Mouse (Mus musculus) 3134 (cell line): ENCODE measurements around the gene Actn2.

Source experiments
- DNase-seq: peaks from one replicate; pipeline ENCODE4 v3.0.0-alpha.2; 2011; ENCODE audit warnings: low spot score; ENCODE audit not compliant: insufficient read length; ENCODE audit errors: extremely low read depth

Gene Actn2

GRCm38 (mm10) chr13:12340183-12340975, at the start of gene Actn2:
Actn2 (minus strand) TSS chr13:12340760.
- DNase-seq = no peak

- DNase-seq = peak; percentile 2
These were observed 45.7 kb upstream of the Actn2 start for GRCm38 (mm10) chr13:12386286-12386685.

DNA sequence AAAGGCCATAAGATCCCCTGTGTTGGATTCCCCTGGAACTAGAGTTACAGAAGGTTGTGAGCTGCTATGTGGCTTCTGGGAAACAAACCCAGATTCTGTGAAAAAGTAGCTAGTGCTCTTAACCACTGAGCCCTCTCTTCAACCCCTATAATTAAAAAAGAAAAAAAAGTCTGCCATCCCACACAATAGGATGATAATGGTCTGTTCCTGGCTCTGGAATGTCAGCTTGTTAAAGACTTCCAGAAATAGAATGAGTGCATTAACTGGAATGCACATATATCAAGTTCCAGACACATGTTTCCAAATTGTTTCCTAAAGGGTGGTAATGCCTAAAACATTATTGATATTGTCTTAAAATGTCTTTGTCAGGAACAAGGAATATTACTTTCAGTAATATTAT, 44.2 kb upstream of the Actn2 start:
- DNase-seq = no peak

GRCm38 (mm10) chr13:12376778-12377177, 36.2 kb upstream of the Actn2 start:
- DNase-seq = no peak

DNA sequence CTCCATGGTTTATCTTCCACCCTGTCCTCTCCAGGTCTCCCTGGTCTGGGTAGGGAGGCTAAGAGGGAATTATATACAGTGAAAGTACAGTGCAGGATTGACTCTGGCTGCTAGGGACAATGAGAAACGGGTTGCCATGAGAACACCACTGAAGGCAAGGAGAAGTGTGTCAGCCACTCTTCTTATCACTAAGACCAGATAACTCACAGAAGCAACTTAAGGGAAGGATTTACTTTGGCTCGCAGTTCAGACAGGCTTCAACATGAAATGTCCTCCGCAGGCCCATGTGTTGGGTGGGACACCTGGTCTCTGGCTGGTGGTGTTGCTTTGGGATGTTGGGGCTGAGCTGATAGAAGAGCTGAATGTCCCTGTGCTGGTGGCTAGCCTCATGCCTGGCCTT, 32.2 kb upstream of the Actn2 start:
- DNase-seq = no peak

- no peak for DNase-seq
These were observed 29.4 kb upstream of the Actn2 start for GRCm38 (mm10) chr13:12369930-12370329.

GRCm38 (mm10) chr13:12369041-12369621, 28.6 kb upstream of the Actn2 start:
- no peak for DNase-seq

DNA sequence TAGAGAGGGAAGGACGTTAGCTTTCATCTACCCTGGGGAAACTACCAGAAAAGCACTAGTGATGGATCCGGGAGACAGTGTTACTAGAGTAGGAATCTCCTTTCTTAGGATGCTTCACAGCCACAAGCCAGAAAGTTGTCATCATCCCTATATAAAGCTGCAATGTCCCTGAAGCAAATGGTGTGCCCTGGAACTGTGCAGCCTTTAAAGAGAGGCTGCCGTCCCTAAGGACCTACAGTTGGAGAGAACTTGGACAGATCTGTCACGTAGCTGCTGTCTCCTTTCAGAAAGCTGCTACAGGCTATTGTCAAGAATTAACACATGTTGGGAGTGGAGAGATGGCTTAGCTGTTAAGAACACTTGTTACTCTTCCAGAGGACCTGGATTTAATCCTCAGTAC, 20.9 kb upstream of the Actn2 start:
- no peak for DNase-seq

DNA sequence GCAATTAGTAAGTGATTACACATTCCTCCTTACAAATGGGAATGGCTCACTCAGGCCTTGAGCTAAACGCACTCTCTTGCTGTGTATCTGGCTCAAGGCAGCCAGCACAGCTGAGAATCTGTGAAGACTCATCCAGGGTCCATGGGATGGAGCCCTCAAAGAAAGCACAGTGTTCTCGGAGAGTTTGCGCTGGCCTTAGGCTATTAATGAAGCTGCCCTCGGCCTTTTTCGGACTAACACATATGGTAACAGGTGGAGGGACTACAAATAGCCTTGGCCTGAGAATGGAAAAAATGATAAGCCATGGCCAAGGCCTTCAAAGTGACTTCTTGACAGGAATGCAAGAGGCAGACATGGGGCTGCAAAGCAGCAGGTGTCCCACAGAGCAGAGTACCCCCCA, 17.0 kb upstream of the Actn2 start:
- DNase-seq = no peak

DNA sequence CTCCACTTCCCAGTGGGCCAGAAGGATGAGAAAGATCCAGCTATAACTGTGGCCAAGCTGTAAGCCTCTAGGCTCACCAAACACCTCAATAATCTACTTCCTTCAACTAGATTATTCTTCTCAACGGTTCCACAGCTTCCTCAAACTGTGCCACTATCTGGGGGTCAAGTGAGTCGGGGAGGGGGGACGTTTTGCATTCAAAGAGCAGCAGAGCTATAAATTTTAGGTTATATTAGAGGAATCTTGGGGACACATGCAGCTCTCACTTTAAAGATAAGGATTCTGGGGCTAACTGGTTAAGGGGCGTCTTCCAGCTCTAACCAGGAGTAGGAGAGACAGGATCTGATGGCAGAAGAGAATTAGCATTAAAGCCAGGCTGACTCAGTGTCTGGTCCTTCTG, 15.6 kb upstream of the Actn2 start:
- no peak for DNase-seq

- DNase-seq = no peak
These were observed 8.8 kb upstream of the Actn2 start for GRCm38 (mm10) chr13:12349197-12349824.

GRCm38 (mm10) chr13:12346837-12347236, 6.3 kb upstream of the Actn2 start:
- DNase-seq = no peak

- no peak for DNase-seq
These were observed 887 bp upstream of the Actn2 start for GRCm38 (mm10) chr13:12341447-12341846.

GRCm38 (mm10) chr13:12339446-12339845, 1.1 kb downstream of the Actn2 start:
- DNase-seq = no peak

GRCm38 (mm10) chr13:12337752-12338151, 2.8 kb downstream of the Actn2 start:
- no peak for DNase-seq

GRCm38 (mm10) chr13:12334016-12334415, 6.5 kb downstream of the Actn2 start:
- no peak for DNase-seq

GRCm38 (mm10) chr13:12331528-12331927, 9.0 kb downstream of the Actn2 start:
- DNase-seq = no peak

GRCm38 (mm10) chr13:12328392-12328791, 12.2 kb downstream of the Actn2 start:
- DNase-seq = no peak

DNA sequence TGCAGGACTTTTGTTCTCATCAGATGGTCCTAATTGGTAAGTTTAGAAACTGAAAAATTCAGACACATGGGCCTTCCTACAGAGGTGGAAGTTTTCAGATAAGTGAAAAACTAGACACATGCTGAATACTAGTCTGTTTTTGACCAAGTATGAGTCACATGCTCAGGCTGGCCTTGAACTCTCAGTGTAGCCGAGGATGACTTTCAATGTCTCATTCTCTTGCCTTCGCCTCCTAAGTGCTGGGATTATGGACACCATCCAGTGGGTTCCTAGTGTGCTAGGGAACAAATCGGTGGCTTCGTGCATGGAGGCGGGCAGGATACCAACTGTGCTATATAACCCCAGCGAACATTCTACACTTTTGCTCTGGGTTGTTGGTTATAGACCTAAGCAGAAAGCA, 13.0 kb downstream of the Actn2 start:
- no peak for DNase-seq

DNA sequence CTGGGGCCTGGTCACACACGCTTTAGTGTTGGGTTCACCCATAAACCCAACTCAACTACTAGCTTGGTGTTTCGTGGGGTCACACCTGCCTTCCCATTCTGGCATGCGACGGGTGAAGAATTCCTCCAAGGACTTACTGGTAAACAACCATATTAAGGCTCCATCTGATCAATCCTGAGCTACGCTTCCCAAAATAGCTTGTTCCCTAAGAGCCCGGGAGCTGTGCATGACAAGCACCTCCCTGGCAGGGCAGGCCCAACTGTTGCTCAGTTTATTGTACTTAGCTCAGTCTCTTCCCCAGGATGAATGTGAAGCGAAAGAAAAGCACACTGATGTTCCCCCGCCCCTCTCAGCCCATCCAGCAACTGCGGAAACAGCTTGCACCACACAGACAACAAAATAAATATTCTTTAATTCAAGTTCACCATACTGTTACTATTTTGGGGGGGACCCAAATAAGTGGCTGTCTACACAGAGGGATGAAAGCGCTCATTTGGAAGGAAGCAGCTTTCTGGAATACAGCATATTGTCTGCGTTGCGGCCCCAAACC, 17.4 kb downstream of the Actn2 start:
- DNase-seq = no peak

DNA sequence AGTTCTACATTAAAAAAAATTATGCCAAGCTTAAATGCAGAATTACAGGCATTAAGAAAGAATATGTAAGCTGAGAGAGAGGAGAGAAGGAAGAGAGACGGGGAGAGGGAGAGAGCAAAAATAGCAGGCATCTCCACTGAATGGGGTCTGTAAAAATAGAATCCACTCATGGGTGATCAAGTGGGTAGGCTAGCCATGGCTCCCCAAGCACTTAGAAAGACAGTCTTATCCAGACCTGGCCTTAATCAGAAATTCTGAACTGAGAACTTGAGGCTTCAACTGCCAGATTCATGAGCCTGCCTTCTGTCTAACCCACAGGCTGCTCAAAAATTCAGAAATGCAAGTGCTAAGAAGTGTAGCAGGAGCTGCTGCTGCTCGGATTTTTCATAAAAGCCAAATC, 20.4 kb downstream of the Actn2 start:
- no peak for DNase-seq

GRCm38 (mm10) chr13:12318017-12318416, 22.5 kb downstream of the Actn2 start:
- DNase-seq = no peak
